Mouse (Mus musculus) midbrain, postnatal 0 days (tissue): ENCODE measurements around the gene Trim33. TPM values are rescaled to one million over a fixed set of nuclear protein-coding genes. Genes with fewer than 3 reads are reported as not detected.
A peak's percentile ranks its signal among the peaks of the same experiment; 100 is the strongest.

Experiments
- ATAC-seq: fragments of 200-750 bp; cut with Nextera tagmentation; 2 replicates; pipeline ENCODE4 v1.8.0; 2017; ENCODE audit warnings: moderate number of reproducible peaks, mild to moderate bottlenecking, moderate TSS enrichment, moderate library complexity; ENCODE audit not compliant: low FRiP score
- DNase-seq: peaks from one replicate; pipeline ENCODE4 v3.0.0-alpha.2; 2015; ENCODE audit warnings: low spot score
- H3K27ac ChIP-seq: fragments of 300-500 bp; sonication (generic); 2 replicates; pipeline ENCODE4 v1.5.1; 2014; ENCODE audit warnings: low read depth, mild to moderate bottlenecking, low read length, mixed read lengths
- H3K27me3 ChIP-seq: fragments of 300-500 bp; sonication (generic); 2 replicates; pipeline ENCODE4 v1.6.1; 2014; ENCODE audit warnings: low read length, control low read depth, mixed read lengths; ENCODE audit not compliant: insufficient read depth
- H3K36me3 ChIP-seq: fragments of 300-500 bp; sonication (generic); 2 replicates; pipeline ENCODE4 v1.6.1; 2014; ENCODE audit warnings: low read length, control low read depth, mixed read lengths; ENCODE audit not compliant: insufficient read depth
- H3K4me1 ChIP-seq: fragments of 300-500 bp; sonication (generic); 2 replicates; pipeline ENCODE4 v1.6.1; 2014; ENCODE audit warnings: mild to moderate bottlenecking, control low read depth, antibody characterized with exemption, low read length, mixed read lengths; ENCODE audit not compliant: insufficient read depth
- H3K4me2 ChIP-seq: fragments of 300-500 bp; sonication (generic); 2 replicates; pipeline ENCODE4 v1.6.1; 2014; ENCODE audit warnings: low read depth, mild to moderate bottlenecking, low read length, mixed read lengths; ENCODE audit not compliant: poor library complexity, severe bottlenecking
- H3K4me3 ChIP-seq: fragments of 300-500 bp; sonication (generic); 2 replicates; pipeline ENCODE4 v1.5.1; 2014; ENCODE audit warnings: low read depth, mild to moderate bottlenecking, low read length, moderate library complexity
- H3K9ac ChIP-seq: fragments of 300-500 bp; sonication (generic); replicated peaks from 2 replicates; pipeline ENCODE4 v1.6.1; 2014; ENCODE audit warnings: mild to moderate bottlenecking, low read length, moderate library complexity, mixed read lengths; ENCODE audit not compliant: poor library complexity, severe bottlenecking
- H3K9me3 ChIP-seq: fragments of 300-500 bp; sonication (generic); 2 replicates; pipeline ENCODE4 v1.6.1; 2016; ENCODE audit warnings: low read length, control low read depth
- CTCF ChIP-seq: IDR thresholded peaks from 2 replicates; pipeline ENCODE4 v1.5.1; 2016; ENCODE audit warnings: antibody characterized with exemption, mild to moderate bottlenecking
- WGBS: fragments of 180-500 bp; shearing (Covaris S2); extraction: QIAGEN DNeasy Blood & Tissue Kit; methylation state at CpG from one replicate; pipeline ENCODE4 v1.1.7; 2014; 5-methylcytosine and 5-hydroxymethylcytosine counted together
- polyA plus RNA-seq: library from polyadenylated mRNA; unstranded; fragments of >200 nt; fragmentation: Nextera tagmentation; extraction: Ambion mirVana; gene quantifications from 2 replicates; pipeline ENCODE4 v1.2.1, GENCODE M21; 2015
- total RNA-seq: library from RNA; depleted of rRNA; stranded (reverse); fragments of >200 nt; gene quantifications from 2 replicates; pipeline ENCODE4 v1.2.3, GENCODE M21; 2014

Trim33 gene
- total and polyA plus RNA-seq, 2 experiments from 2014 or later, result 20.9 to 64.3 TPM

- DNase-seq (peak; percentile 31), ATAC-seq (no peak)
- TF ChIP-seq CTCF, result no peak
- Histone ChIP-seq H3K4me2 (no peak overlapping the region), H3K27ac (no peak overlapping the region), H3K9me3 (no peaks in the 10 kb centered on the region), H3K9ac (no peak overlapping the region), H3K4me3 (no peak overlapping the region), H3K36me3 (no peaks in the 10 kb centered on the region), H3K27me3 (no peaks in the 10 kb centered on the region), H3K4me1 (no peaks in the 10 kb centered on the region)
Observed at GRCm38 (mm10) chr3:103378018-103378417, 98.9 kb downstream of the Trim33 start.

DNA sequence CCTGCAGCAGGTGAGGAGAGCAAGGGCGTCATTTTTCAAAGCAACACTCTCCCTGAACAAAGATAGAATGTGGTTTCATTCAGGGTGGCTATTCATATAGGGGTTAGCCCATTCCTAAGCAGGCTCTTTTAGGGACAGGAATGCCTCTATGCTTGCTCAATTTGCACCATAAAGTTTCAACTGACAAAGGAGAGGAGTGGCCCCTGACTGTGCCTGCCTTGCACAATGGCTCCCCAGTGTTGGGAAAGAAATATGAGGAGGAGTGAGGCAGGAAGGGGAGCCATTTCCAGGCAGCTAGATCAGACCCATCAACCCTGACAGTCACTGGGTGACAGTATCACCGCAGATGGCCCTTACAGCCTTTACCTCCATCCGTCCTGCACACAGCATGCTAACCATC is 100.3 kb downstream of the Trim33 start:
- H3K9me3 ChIP-seq, result no peaks in the 10 kb centered on the region
- 61% methylated on average over 3 of the region's 3 CpGs for WGBS
- no peak for DNase-seq
- no peak for TF ChIP-seq CTCF
- ATAC-seq, result no peak
- H3K36me3 ChIP-seq, result no peaks in the 10 kb centered on the region
- H3K27ac ChIP-seq, result no peak overlapping the region
- no peaks in the 10 kb centered on the region for H3K4me1 ChIP-seq
- no peak overlapping the region for H3K4me3 ChIP-seq
- no peaks in the 10 kb centered on the region for H3K27me3 ChIP-seq
- no peak overlapping the region for H3K9ac ChIP-seq
- H3K4me2 ChIP-seq, result no peak overlapping the region

GRCm38 (mm10) chr3:103380814-103381213 is 101.7 kb downstream of the Trim33 start:
- no peak overlapping the region for H3K9ac ChIP-seq
- 85% methylated on average over 8 of the region's 8 CpGs for WGBS
- no peak overlapping the region for H3K4me2 ChIP-seq
- no peaks in the 10 kb centered on the region for H3K36me3 ChIP-seq
- H3K9me3 ChIP-seq, result no peaks in the 10 kb centered on the region
- H3K27me3 ChIP-seq, result no peaks in the 10 kb centered on the region
- no peaks in the 10 kb centered on the region for H3K4me1 ChIP-seq
- no peak overlapping the region for H3K4me3 ChIP-seq
- DNase-seq (no peak), ATAC-seq (0 out of 2 replicates have a peak, but pooled peaks have one; percentile 9)
- no peak overlapping the region for H3K27ac ChIP-seq
- no peak for TF ChIP-seq CTCF

DNA sequence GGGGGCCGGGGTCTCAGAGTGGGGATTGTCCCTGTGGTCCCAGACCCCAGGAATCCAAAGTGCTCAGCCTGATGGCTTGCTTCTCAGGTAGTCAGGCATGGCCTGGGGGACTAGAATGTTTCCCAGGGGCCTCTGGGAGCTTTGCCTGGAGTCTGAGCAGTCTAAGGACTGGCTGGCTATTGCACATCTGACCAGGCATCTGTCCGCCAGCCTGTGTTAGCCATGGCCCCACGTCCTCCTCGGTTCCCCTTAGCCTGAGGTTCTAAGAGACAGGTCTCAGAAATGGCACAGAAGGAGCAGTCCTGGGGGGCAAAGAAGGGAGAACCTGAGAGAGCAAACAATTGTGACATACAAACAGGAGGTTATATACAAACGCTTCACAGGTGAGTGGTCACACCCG is 102.3 kb downstream of the Trim33 start:
- DNase-seq (no peak), ATAC-seq (no peak)
- H3K36me3 ChIP-seq, result no peaks in the 10 kb centered on the region
- no peak overlapping the region for H3K4me3 ChIP-seq
- no peaks in the 10 kb centered on the region for H3K27me3 ChIP-seq
- 91% methylated on average over 6 of the region's 6 CpGs for WGBS
- H3K27ac ChIP-seq, result no peak overlapping the region
- H3K4me2 ChIP-seq, result no peak overlapping the region
- no peak overlapping the region for H3K9ac ChIP-seq
- TF ChIP-seq CTCF, result no peak
- no peaks in the 10 kb centered on the region for H3K9me3 ChIP-seq
- no peaks in the 10 kb centered on the region for H3K4me1 ChIP-seq

GRCm38 (mm10) chr3:103382872-103383567 is 103.9 kb downstream of the Trim33 start:
- peak; percentile 53 for ATAC-seq
- Histone ChIP-seq H3K9me3 (no peaks in the 10 kb centered on the region), H3K4me3 (no peak overlapping the region), H3K4me2 (peak overlapping the region; percentile 29), H3K27ac (no peak overlapping the region), H3K27me3 (no peaks in the 10 kb centered on the region), H3K4me1 (no peaks in the 10 kb centered on the region), H3K36me3 (no peaks in the 10 kb centered on the region), H3K9ac (no peak overlapping the region)
- 18% methylated on average over 17 of the region's 17 CpGs for WGBS
- peak; percentile 95 for DNase-seq
- peak; percentile 100 for TF ChIP-seq CTCF

GRCm38 (mm10) chr3:103384486-103384885 is 105.4 kb downstream of the Trim33 start:
- no peak for TF ChIP-seq CTCF
- no peaks in the 10 kb centered on the region for H3K9me3 ChIP-seq
- no peaks in the 10 kb centered on the region for H3K4me1 ChIP-seq
- no peaks in the 10 kb centered on the region for H3K36me3 ChIP-seq
- H3K4me2 ChIP-seq, result no peak overlapping the region
- H3K27ac ChIP-seq, result no peak overlapping the region
- no peaks in the 10 kb centered on the region for H3K27me3 ChIP-seq
- no peak overlapping the region for H3K4me3 ChIP-seq
- ATAC-seq, result no peak
- WGBS, result 94% methylated on average over 7 of the region's 7 CpGs
- no peak overlapping the region for H3K9ac ChIP-seq
- no peak for DNase-seq
